Mouse (Mus musculus) T-helper 17 cell (primary cell): ENCODE results near the gene Apoc3.

Source experiments
- in situ Hi-C, 2 experiments: fragments of 300-600 bp; cut with MboI, MseI; formaldehyde crosslinking; loops; 1 replicate in 1 of 2; 2 replicates in 1 of 2; pipeline ENCODE4 v1.15.1; 2025; ENCODE audit warnings: high pct_unique_total_duplicates in 2 of 2

The Apoc3 gene

DNA sequence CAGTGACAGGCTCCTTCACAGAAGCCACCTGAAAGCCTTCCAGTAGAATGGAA is at the start of gene Apoc3:
TSS of gene Apoc3 (minus strand) at position 41 of the 53 bp plus-strand sequence.
- in situ Hi-C loops = no loop called here

DNA sequence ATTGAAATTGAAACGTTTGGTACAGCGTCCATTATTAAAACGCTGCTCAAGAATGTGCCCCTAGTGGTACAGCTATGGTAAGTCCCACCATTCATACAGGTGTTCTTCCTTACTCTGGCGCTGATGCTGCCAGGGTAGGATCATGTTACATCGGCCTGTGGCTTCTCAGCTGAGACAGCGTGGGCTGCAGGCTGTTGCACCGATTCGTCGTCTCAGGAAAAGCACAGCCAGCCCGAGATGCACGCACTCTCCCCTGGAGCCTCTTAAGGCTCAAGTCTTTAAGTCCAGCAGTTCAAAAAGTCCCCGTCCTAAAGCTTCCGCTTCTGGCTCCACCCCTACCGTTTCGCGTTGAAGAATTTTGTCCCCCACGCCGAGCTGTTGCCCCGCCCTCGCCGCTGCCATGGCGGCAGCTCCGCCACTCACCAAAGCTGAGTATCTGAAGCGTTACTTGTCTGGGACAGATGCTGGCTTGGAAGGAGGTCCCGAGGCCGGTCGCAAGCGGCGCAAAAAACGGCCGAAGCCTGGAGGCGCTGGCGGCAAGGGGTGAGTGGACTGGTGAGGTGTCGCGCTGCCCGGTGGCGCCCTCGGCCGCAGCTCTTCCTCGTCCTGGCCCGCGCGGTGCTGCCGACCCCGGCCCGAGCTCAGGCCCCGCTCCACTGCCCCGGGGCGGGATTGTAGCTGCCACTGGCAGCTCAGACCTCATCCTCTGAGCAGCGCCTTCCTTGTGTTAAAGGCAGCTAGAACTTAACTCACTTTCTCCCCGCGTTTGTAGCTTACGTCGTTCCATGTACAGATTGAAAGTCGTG is 47.4 kb upstream of the Apoc3 start, which contains the start of gene Bud13:
TSS of gene Bud13 (plus strand) at position 378 of the 806 bp plus-strand sequence.
- in situ Hi-C loops = no loop called here

GRCm38 (mm10) chr9:46274494-46274893 is 39.1 kb upstream of the Apoc3 start:
- in situ Hi-C loops = no loop called here

GRCm38 (mm10) chr9:46272677-46273454 is 37.4 kb upstream of the Apoc3 start, which contains the start of gene Zpr1:
Zpr1 (plus strand) TSS chr9:46273064.
- in situ Hi-C loops = no loop called here

GRCm38 (mm10) chr9:46272070-46272469 is 36.6 kb upstream of the Apoc3 start:
- in situ Hi-C loops = no loop called here

GRCm38 (mm10) chr9:46270782-46271181 is 35.3 kb upstream of the Apoc3 start:
- in situ Hi-C loops = no loop called here

- in situ Hi-C loops = no loop called here
Observed at GRCm38 (mm10) chr9:46269125-46269524, 33.7 kb upstream of the Apoc3 start.

- in situ Hi-C loops = no loop called here
Observed at GRCm38 (mm10) chr9:46268343-46268873, 33.0 kb upstream of the Apoc3 start, which contains the start of gene Apoa5. Apoa5 (plus strand) TSS chr9:46268633.

DNA sequence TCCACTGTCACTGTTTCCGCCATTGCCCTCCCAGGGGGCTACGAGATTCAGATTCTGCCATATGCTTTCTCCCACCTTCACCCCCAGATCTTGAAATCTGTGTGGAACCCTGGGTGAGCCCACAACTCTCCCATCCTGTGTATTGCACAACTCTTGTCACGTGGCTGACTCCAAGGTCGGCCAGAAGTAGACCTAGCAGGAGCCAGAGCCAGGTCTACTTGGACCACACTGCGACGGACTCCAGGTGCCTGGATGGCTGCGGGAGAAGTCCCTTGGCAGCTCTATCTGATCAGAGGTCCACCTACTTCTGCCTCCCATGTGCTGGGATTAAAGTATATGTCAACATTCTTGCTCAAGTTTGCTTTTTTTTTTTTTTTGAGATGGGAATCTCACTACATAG is 25.7 kb upstream of the Apoc3 start:
- in situ Hi-C loops = no loop called here

GRCm38 (mm10) chr9:46259111-46259510 is 23.7 kb upstream of the Apoc3 start:
- in situ Hi-C loops = no loop called here

DNA sequence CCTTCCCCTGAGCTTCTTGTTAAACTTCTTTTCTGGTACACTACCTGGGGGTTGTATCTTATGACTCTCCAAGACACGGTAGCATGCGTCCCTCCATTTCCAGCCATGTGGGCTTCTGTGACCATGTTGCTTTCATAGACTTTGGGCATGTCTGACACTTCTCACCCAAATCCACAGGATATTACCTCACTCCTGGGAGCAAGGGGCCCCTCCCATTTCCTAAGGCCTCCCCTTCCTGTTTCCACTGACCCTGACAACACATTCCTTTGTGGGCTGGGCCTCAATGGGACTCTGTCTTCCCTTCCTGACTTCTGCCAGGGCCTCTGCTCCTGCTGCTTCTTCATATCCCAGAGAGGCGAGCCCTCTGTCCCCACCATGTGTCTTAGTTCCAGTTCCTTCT is 22.1 kb upstream of the Apoc3 start:
- in situ Hi-C loops = no loop called here

DNA sequence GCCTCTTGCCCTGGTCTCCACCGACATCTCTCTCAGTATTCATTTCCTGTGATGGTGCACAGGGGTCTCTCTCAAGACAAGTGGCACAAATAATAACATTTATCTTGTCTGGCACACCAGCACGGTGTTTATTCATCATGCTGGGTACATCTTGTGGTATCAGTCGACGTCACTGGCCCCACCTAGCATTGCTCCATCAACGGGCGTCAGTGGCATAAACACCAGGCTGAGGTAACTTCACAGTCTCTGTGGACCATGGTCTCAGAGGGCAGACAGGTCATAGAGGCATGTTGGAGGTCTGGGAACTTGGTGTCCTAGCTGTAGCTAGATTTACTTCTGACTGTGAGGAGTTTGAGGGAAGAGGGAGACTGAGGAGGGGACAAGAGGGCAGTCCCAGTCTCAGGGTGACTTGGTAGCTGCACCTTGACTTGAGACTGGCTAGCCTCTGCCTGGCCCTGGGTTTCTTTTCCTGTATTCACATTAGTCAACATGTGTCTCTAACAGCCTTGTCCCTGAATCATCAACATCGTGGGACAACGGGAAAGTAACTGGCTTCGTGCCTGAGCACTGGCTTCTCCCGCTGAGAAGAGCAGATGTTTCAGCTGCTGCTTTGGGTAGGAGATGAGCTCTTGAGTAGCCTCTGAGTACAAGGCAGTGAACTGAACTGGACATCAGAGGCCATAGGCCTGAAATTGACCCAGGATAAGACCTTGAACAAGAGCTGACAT is 21.4 kb upstream of the Apoc3 start:
- in situ Hi-C loops = no loop called here

DNA sequence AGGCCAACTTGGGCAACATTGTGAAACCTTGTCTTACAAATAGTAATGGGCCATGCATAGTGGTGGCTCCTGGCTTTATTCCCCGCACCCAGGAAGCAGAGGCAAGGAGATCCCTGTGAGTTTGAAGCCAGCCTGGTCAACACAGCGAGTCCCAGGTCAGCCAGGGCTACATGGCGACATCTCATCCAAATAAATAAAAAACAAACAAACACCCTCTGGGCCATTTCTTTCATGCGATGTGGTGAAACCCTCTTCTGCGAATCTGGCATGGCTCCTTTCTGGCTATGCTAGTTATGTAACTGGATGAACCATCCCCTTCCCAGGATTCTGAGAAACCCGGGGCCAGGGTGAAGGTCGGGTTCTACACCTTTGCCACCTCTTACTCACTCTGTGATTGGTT is 20.7 kb upstream of the Apoc3 start:
- in situ Hi-C loops = no loop called here

GRCm38 (mm10) chr9:46246752-46247324 is 11.4 kb upstream of the Apoc3 start:
- in situ Hi-C loops = no loop called here

- in situ Hi-C loops = no loop called here
Observed at GRCm38 (mm10) chr9:46243584-46243983, 8.1 kb upstream of the Apoc3 start.

GRCm38 (mm10) chr9:46243122-46243521 is 7.7 kb upstream of the Apoc3 start:
- in situ Hi-C loops = no loop called here

DNA sequence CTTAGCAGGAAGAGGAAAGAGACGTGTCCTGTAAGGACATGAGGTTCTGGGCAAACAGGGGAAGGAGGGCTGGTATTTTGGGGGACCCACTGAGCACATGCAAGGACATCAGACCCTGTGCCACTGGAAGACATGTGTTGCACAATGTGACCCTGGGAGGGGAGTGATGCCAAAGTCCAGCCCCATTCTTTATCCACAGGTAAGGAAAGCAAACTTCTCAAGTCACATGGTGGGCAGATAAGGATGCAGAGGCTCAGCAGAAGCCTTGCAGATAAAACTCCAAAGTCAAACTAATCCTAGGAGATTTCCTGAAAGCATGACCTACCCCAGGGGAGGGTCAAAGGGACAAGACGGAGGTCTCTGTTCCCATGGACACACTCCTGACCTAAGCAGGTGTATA is 6.4 kb upstream of the Apoc3 start:
- in situ Hi-C loops = no loop called here

DNA sequence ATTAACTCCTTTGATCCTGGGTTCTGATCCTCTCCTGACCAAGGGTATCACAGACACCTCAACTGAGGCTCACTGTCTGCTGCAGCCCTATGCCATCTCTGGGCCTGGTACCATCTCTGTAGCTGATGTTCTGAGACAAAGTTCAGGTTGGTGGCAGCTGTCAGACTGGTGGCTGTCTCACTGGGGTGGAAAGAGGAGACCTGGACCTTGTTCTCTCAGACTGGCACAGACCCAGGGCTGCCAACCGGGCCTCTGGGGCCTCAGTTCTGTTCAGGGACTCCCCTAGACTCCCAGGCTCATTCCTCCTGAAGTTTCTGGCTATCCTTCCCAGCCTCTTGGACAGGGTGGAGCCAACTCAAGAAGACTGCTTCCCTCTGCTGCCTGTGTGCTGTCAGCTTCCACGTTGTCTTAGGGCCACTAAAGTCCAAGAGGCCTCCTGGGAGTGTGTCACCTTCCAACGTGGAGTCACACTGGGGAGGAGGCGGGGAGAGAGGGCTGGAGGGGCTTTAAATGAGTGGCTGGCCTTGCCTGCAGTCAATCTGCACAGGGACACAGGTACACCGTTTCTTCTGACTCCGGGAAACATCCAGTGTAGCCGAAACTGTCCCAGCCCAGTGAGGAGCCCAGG is 5.2 kb upstream of the Apoc3 start, which contains the start of gene Apoa4:
TSS of gene Apoa4 (plus strand) at position 171 of the 628 bp plus-strand sequence.
- in situ Hi-C loops = no loop called here

DNA sequence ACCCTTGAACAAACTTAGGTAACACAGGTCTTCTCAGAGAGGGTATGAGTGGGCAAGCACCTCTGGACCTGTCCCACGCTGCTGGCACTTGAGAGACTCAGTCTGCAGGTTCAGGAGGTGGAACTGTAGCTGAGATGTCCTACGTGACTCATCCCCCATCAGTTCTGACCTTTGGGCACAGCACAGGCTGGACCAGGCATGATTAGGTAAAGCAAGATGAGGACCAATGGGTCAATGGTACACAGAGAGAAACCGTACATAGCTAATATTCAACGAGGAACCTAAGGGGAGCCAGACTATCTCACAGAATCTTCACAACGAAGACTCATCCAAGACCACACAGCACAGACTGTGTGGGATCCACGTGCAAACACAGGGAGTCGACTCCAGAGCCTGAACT is 3.4 kb upstream of the Apoc3 start:
- in situ Hi-C loops = no loop called here

- in situ Hi-C loops = no loop called here
Observed at GRCm38 (mm10) chr9:46235649-46236048, 213 bp upstream of the Apoc3 start.

DNA sequence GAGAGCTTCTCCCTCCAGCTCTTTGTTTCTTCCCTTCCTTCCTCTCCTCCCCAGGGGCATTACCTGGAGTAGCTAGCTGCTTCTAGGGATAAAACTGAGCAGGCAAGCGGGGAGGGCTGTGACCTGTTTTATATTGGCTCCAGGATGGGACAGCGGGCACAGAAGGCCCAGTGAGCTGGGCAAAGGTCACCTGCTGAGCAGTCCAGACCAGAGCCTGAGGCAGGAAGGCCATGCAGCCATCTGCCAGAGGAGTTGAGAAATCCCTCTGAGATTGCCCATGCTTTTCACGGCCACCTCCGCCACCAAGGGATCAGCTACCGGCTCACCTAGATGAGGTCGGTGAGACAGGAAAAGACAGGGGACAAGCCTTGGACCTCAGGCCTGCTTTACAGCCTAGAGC is 240 bp downstream of the Apoc3 start:
- in situ Hi-C loops = no loop called here
